Mouse (Mus musculus) cerebellum, adult (tissue): Measurements from ENCODE around the gene H2-Q2.
"Not testable (repeated sequence)": the region's sequence is repeated elsewhere in the genome, so short reads cannot be mapped to it uniquely, and the experiment has no call there.

ENCODE experiments used
- ATAC-seq: cut with Nextera tagmentation; 2 replicates; pipeline ENCODE4 v1.9.2; 2017; ENCODE audit warnings: mild to moderate bottlenecking, moderate library complexity, mixed read lengths; ENCODE audit not compliant: insufficient number of reproducible peaks, low FRiP score, low TSS enrichment

Gene H2-Q2

DNA sequence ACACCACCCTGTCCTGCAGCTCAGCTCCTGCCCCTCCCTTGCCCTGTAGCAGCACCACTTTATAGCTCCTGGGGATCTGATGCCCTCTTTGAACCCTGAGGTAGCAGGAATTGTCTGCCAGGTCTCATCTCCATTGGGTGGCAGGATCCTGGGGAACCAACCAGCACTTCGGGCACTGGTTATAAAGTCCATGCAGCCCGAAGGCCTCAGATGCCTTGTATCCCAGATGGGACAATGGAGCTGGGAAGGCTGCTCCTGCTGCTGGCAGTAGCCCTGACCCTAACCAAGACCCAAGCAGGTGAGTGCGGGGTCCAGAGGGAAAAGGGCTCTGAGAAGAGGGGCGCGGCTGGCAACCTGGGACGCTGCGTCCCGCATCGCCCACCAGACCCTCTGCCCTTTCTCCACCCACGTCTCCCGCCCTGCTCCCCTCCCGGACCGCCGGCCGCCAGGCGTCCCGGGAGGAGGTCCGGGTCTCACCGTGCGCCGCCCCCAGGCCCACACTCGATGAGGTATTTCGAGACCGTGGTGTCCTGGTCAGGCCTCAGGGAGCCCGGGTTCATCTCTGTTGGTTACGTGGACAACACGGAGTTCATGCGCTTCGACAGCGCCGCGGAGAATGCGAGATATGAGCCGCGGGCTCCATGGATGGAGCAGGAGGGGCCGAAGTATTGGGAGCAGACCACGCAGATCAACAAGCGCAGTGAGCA is 16.9 kb downstream of the H2-Q2 start:
- no peak for ATAC-seq

DNA sequence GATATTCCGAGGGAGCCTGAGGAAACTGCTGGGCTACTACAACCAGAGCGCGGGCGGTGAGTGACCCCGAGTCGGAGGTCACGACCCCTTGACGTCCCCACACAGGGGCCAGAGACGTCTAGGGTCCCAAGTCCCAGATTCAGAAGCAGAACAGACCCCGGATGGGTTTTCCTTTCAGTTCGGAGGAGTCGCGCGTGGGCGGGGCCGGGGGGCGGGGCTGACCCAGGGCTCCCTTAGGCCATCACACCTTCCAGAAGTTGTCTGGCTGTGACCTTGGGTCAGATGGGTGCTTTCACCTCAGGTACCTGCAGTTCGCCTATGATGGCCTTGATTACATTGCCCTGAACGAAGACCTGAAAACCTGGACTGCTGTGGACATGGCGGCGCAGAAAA is 17.4 kb downstream of the H2-Q2 start:
- ATAC-seq: no peak

DNA sequence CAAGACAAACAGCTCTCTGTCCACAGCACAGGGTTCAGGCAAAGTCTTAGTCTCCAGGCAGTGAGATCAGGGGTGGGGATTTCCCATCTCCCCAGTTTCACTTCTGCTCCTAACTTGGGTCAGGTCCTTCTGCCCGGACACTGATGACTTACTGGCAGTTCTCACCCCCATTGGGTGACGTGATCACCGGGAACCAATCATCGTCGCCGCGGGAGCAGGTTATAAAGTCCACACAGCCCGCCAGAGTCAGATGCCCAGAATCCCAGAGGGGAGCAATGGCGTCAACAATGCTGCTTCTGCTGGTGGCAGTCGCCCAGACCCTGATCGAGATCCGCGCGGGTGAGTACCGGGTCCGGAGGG is 37.3 kb downstream of the H2-Q2 start, which contains the start of gene H2-Q4:
Gene H2-Q4, plus strand, starts transcription at position 249 of the 360 bp plus-strand sequence.
- 0 out of 2 replicates have a peak, but pooled peaks have one; percentile 45 for ATAC-seq

DNA sequence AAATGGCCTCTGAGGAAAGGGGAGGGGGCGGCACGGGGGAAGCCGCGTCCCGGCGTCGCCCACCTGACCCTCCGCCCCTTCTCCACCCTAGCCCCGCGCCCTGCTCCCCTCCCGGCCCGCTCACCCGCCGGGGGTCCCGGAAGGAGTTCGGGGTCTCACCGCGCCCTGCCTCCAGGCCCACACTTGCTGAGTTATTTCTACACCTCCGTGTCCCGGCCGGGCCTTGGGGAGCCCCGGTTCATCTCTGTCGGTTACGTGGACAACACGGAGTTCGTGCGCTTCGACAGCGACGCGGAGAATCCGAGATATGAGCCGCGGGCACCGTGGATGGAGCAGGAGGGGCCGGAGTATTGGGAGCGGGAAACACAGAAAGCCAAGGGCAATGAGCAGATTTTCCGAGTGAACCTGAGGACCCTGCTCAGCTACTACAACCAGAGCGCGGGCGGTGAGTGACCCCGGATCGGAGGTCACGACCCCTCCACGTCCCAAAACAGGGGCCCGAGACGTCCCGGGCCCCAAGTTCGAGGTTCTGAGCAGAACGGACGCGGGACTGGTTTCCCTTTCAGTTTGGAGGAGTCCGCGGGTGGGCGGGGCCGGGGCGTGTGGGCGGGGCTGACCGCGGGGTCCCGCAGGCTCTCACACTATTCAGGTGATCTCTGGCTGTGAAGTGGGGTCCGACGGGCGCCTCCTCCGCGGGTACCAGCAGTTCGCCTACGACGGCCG is 37.8 kb downstream of the H2-Q2 start:
- ATAC-seq: no peak

DNA sequence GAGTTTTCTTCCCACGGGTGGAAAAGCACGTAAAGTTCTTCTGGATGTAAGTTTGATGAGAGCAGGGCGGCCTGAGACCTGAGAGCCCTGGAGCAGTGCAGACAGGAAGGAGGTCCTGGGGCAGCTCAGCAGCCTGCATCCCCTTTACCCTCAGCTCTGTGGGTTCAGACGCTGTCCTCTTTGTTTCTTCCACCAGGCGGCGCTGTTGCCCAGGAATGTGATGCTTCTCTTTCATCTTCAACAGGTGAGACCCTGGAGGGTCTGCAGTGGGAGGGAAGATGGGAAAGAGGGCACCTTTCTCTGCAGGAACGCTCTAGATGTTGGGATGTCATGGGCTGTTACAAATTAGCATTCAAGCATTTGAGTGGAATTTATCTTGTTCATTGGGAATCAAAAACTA is 47.8 kb downstream of the H2-Q2 start:
- ATAC-seq: not testable (repeated sequence)

DNA sequence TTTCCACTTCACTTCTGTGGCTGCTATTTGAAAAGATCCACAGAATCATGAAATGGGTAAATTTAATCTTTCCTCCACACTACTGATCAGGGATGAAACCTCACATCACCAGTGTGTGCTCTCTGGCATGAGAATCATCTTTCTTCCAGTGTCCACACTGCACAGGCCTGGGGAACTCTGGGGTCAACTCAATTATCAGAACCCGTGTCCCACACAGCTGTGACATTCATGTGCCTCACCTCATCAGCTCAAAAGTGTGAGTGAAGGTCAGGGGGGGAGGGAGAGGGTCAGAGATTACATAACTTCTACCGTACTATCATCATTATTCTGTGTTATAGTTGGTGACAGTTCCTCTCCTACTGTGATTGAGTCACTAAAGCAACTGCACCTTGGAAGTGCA is 50.6 kb downstream of the H2-Q2 start:
- ATAC-seq: not testable (repeated sequence)

DNA sequence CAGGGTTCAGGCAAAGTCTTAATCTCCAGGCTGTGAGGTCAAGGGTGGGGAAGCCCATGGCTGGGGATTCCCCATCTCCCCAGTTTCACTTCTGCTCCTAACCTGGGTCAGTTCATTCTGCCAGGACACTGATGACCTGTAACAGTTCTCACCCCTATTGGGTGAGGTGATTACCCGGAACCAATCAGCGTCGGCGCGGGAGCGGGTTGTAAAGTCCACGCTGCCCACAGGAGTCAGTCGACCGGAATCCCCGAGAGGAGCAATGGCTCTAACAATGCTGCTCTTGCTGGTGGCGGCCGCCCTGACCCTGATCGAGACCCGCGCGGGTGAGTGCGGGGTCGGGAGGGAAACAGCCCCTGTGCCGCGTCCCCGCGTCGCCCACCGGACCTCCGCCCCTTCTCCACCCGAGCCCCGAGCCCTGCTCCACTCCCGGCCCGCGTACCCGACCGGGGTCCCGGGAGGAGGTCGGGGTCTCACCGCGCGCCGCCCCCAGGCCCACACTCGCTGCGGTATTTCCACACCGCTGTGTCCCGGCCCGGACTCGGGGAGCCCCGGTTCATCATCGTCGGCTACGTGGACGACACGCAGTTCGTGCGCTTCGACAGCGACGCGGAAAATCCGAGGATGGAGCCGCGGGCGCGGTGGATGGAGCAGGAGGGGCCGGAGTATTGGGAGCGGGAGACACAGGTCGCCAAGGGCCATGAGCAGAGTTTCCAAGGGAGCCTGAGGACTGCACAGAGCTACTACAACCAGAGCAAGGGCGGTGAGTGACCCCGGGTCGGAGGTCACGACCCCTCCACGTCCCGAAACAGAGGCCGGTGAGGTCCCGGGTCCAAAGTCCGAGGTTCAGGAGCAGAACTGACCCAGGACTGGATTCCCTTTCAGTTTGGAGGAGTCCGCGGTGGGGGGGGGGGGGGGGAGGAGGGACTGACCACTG is 52.1 kb downstream of the H2-Q2 start:
- peak; percentile 56; the same call in 1 of the 2 replicates for ATAC-seq
